Comparison of ENCODE assay signal across 8 mouse cellular contexts in the genomic region with DNA sequence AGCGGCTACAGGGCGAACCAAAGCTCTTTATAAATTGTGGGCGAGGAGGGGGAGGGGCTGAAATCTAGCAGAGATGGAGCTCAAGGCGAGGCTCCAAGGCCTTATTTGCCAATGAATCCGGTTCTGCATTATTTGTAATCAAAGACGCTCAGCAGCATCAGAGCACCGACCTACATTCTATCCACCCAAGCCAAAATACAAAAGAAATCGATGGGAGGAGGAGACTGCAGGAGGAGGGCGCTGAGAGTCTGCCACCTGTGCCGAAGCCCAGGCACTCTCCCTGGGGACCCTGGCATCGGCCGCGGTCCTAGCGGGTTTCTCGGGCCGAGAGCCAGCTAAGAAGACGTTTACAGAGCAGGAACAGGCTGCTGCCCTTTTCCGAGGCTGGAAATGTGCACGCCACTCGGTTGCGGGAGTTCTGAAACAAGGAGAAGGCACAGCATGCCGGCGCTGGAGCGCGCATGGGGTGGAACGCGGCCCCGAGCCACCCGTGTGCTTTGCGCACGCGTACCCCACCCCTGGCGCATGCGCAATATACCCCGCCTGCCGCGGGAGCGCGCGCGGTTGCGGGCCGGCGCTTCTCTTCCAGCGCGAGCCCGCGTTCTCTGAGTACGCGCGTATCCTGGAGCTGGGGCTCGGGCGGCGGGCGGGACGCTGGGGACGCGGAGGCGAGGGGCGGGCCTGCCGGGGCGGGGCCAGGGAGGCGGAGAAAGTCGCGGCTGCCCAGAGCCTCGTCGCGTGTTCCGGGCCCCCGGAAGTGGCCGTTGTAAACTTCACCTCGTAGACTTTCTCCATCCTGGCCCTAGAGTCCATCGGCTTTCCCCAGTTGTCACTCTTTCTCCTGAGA. TPM values are rescaled to one million over a fixed set of nuclear protein-coding genes. Genes with fewer than 3 reads are reported as not detected.
DNase-seq lines count a peak whose midpoint lies in the region; ATAC-seq lines count a peak whose summit lies in the region.

A gene (plus strand): TSS at position 703 of the 847 bp plus-strand sequence.

- ATAC-seq in common myeloid progenitor, adult 5-6 weeks (replicated peaks; ENCODE audit: low read depth, poor library complexity, severe bottlenecking): peak; percentile 77
- ATAC-seq in megakaryocyte progenitor cell, adult 5-6 weeks (replicated peaks; ENCODE audit: poor library complexity): peak; percentile 79

- peak; percentile 99 for DNase-seq in ZHBTc4 (ENCODE audit: low read depth, low spot score)
- peak; percentile 87 to 93 for DNase-seq in gastrocnemius, adult 8-10 months (ENCODE audit: low spot score in 2 of 2)
- DNase-seq in induced T-regulatory cell, adult 2 months (ENCODE audit: low read depth): peak; percentile 98
- peak; percentile 74 to 90 for DNase-seq in left cerebral cortex, adult 9 months (ENCODE audit: low spot score in 2 of 2)
- peak; percentile 93 for DNase-seq in right cerebral cortex, postnatal 14 days
- peak; percentile 91 to 95 for DNase-seq in urinary bladder, postnatal 36 days (ENCODE audit: low spot score in 2 of 2)

RNA-seq across cellular contexts. Expression of the gene that starts here (rescaled TPM):
- 21.4 and 22.6 TPM in 2 replicates for total RNA-seq in common myeloid progenitor, adult 5-6 weeks (2017)
- total RNA-seq in gastrocnemius, adult 8-10 months (2022): under 1 TPM; 0.29 to 0.61 (median 0.40) TPM
- 3.4 and 5.9 TPM in 2 replicates for total RNA-seq in megakaryocyte progenitor cell, adult 5-6 weeks (2015)
- 6.2 and 8.7 TPM in 2 replicates for total RNA-seq in megakaryocyte progenitor cell, adult 5-6 weeks (2017)

Comparison
In these comparisons a context has a peak if more than half of its experiments do, and no peak if none do; other contexts are left out.
1. Peak in every context shown above with its lines: DNase-seq and ATAC-seq.
2. Peak in DNase-seq in gastrocnemius, adult 8-10 months; RNA of the gene not detected or under 1 TPM.